Mouse (Mus musculus) heart, embryonic 12.5 days (tissue): ENCODE data around the gene Rfc2. TPM values are rescaled to one million over a fixed set of nuclear protein-coding genes. Genes with fewer than 3 reads are reported as not detected.
"Not testable (repeated sequence)": the region's sequence is repeated elsewhere in the genome, so short reads cannot be mapped to it uniquely, and the experiment has no call there.

ENCODE experiments used
- ATAC-seq: fragments of 200-750 bp; cut with Nextera tagmentation; 2 replicates; pipeline ENCODE4 v1.8.0; 2017; ENCODE audit warnings: moderate TSS enrichment, moderate library complexity; ENCODE audit not compliant: insufficient number of reproducible peaks, low FRiP score
- H3K27ac ChIP-seq: fragments of 300-500 bp; sonication (generic); 2 replicates; pipeline ENCODE4 v1.5.1; 2016; ENCODE audit warnings: mild to moderate bottlenecking, moderate library complexity; ENCODE audit not compliant: poor library complexity, severe bottlenecking
- H3K27me3 ChIP-seq: fragments of 300-500 bp; sonication (generic); replicated peaks from 2 replicates; pipeline ENCODE4 v1.6.1; 2016; ENCODE audit warnings: mild to moderate bottlenecking, moderate library complexity
- H3K36me3 ChIP-seq: fragments of 300-500 bp; sonication (generic); 2 replicates; pipeline ENCODE4 v1.6.1; 2016; ENCODE audit warnings: mild to moderate bottlenecking, moderate library complexity
- H3K4me1 ChIP-seq: fragments of 300-500 bp; sonication (generic); replicated peaks from 2 replicates; pipeline ENCODE4 v1.6.1; 2016; ENCODE audit warnings: mild to moderate bottlenecking
- H3K4me2 ChIP-seq: fragments of 300-500 bp; sonication (generic); 2 replicates; pipeline ENCODE4 v1.6.1; 2016; ENCODE audit warnings: mild to moderate bottlenecking, moderate library complexity
- H3K4me3 ChIP-seq: fragments of 300-500 bp; sonication (generic); 2 replicates; pipeline ENCODE4 v1.5.1; 2016; ENCODE audit warnings: mild to moderate bottlenecking
- H3K9ac ChIP-seq: fragments of 300-500 bp; sonication (generic); 2 replicates; pipeline ENCODE4 v1.6.1; 2016; ENCODE audit warnings: mild to moderate bottlenecking, moderate library complexity
- H3K9me3 ChIP-seq: fragments of 300-500 bp; sonication (generic); replicated peaks from 2 replicates; pipeline ENCODE4 v1.6.1; 2016; ENCODE audit warnings: mild to moderate bottlenecking, moderate library complexity
- WGBS: fragments of 180-500 bp; shearing (Covaris S2); methylation state at CpG from one replicate; pipeline ENCODE4 v1.1.7; 2016; 5-methylcytosine and 5-hydroxymethylcytosine counted together
- microRNA-seq: library from miRNA; unstranded; fragments of <30 nt; microRNA quantifications from one replicate; pipeline ENCODE4, GENCODE M21; 2017
- polyA plus RNA-seq: library from polyadenylated mRNA; unstranded; fragments of >200 nt; fragmentation: Nextera tagmentation; extraction: Ambion mirVana; gene quantifications from 2 replicates; pipeline ENCODE4 v1.2.1, GENCODE M21; 2016

Gene Rfc2
- polyA plus RNA-seq, 1 experiment from 2014 or later: 199 TPM

GRCm38 (mm10) chr5:134648976-134649375, 67.8 kb downstream of the Rfc2 start:
- WGBS: 50% methylated on average over 2 of the region's 4 CpGs
- ATAC-seq, H3K27me3 ChIP-seq, H3K27ac ChIP-seq, H3K4me3 ChIP-seq, H3K36me3 ChIP-seq, H3K9ac ChIP-seq, H3K4me2 ChIP-seq, H3K4me1 ChIP-seq, H3K9me3 ChIP-seq: not testable (repeated sequence)

- no peaks in the 10 kb centered on the region for H3K27me3 ChIP-seq
- H3K9ac ChIP-seq: no peak overlapping the region
- no peaks in the 10 kb centered on the region for H3K36me3 ChIP-seq
- ATAC-seq: no peak
- H3K4me1 ChIP-seq: no peaks in the 10 kb centered on the region; the same call in 1 of the 2 replicates
- no peaks in the 10 kb centered on the region; the same call in 1 of the 2 replicates for H3K9me3 ChIP-seq
- no peak overlapping the region for H3K4me2 ChIP-seq
- H3K4me3 ChIP-seq: no peak overlapping the region
- 46% methylated on average over 5 of the region's 5 CpGs for WGBS
- H3K27ac ChIP-seq: no peak overlapping the region
Measured at GRCm38 (mm10) chr5:134650926-134651325, 69.8 kb downstream of the Rfc2 start.

Small RNA genes lying within 50 kb of the gene (microRNA-seq; reads per million reads assigned to microRNA genes)
- gene Mir7228: not detected

Other genes starting within 250 kb of the Rfc2 start
- gene Gtf2ird1, start 124.7 kb upstream of the Rfc2 start, polyA plus RNA-seq: 64.8 and 72.8 TPM in 2 replicates
- gene Clip2, start 28.9 kb upstream of the Rfc2 start, polyA plus RNA-seq: 2.5 and 2.7 TPM in 2 replicates
- gene Syna, start 21.2 kb upstream of the Rfc2 start, polyA plus RNA-seq: not detected in 2 replicates
- 2.4 and 2.8 TPM in 2 replicates for gene Lat2, start 33.7 kb downstream of the Rfc2 start, polyA plus RNA-seq
- 341 and 342 TPM in 2 replicates for gene Eif4h, start 58.1 kb downstream of the Rfc2 start, polyA plus RNA-seq
- gene Limk1, start 107.2 kb downstream of the Rfc2 start, polyA plus RNA-seq: 3.4 and 4.4 TPM in 2 replicates
- 147 and 150 TPM in 2 replicates for gene Eln, start 166.0 kb downstream of the Rfc2 start, polyA plus RNA-seq